Mouse (Mus musculus): ENCODE measurements around the gene Eps8. TPM values are rescaled to one million over a fixed set of nuclear protein-coding genes. Genes with fewer than 3 reads are reported as not detected.

Gene Eps8
- polyA plus RNA-seq, 1 experiment from 2014 or later, result 24.9 TPM

- no peak for ATAC-seq (ENCODE audit: low read depth)
- Histone ChIP-seq H3K9ac (replicated peaks; ENCODE audit: low read depth, low read length) (no peak overlapping the region), H3K4me2 (ENCODE audit: low read depth, low read length) (no peak overlapping the region), H3K27me3 (ENCODE audit: control insufficient read depth, insufficient read depth, low read length) (no peaks in the 10 kb centered on the region), H3K9me3 (ENCODE audit: control insufficient read depth, low read length) (no peaks in the 10 kb centered on the region), H3K4me1 (ENCODE audit: control insufficient read depth, insufficient read depth, low read length) (no peaks in the 10 kb centered on the region), H3K27ac (ENCODE audit: low read depth, low read length) (no peak overlapping the region), H3K4me3 (ENCODE audit: low read depth, low read length) (no peak overlapping the region), H3K36me3 (ENCODE audit: control insufficient read depth, insufficient read depth, low read length) (no peaks in the 10 kb centered on the region)
- 66% methylated on average over 17 of the region's 17 CpGs for WGBS
Measured at GRCm38 (mm10) chr6:137541216-137542176, 113.2 kb downstream of the Eps8 start.

GRCm38 (mm10) chr6:137540800-137541199, 113.9 kb downstream of the Eps8 start:
- Histone ChIP-seq H3K4me3 (ENCODE audit: low read depth, low read length) (no peak overlapping the region), H3K27me3 (ENCODE audit: control insufficient read depth, insufficient read depth, low read length) (no peaks in the 10 kb centered on the region), H3K36me3 (ENCODE audit: control insufficient read depth, insufficient read depth, low read length) (no peaks in the 10 kb centered on the region), H3K4me2 (ENCODE audit: low read depth, low read length) (no peak overlapping the region), H3K9me3 (ENCODE audit: control insufficient read depth, low read length) (no peaks in the 10 kb centered on the region), H3K4me1 (ENCODE audit: control insufficient read depth, insufficient read depth, low read length) (no peaks in the 10 kb centered on the region), H3K27ac (ENCODE audit: low read depth, low read length) (no peak overlapping the region), H3K9ac (replicated peaks; ENCODE audit: low read depth, low read length) (no peak overlapping the region)
- WGBS, result 86% methylated on average over 5 of the region's 5 CpGs
- no peak for ATAC-seq (ENCODE audit: low read depth)

GRCm38 (mm10) chr6:137540346-137540745, 114.3 kb downstream of the Eps8 start:
- Histone ChIP-seq H3K27me3 (ENCODE audit: control insufficient read depth, insufficient read depth, low read length) (no peaks in the 10 kb centered on the region), H3K36me3 (ENCODE audit: control insufficient read depth, insufficient read depth, low read length) (no peaks in the 10 kb centered on the region), H3K4me1 (ENCODE audit: control insufficient read depth, insufficient read depth, low read length) (no peaks in the 10 kb centered on the region), H3K27ac (ENCODE audit: low read depth, low read length) (no peak overlapping the region), H3K9ac (replicated peaks; ENCODE audit: low read depth, low read length) (no peak overlapping the region), H3K9me3 (ENCODE audit: control insufficient read depth, low read length) (no peaks in the 10 kb centered on the region), H3K4me3 (ENCODE audit: low read depth, low read length) (no peak overlapping the region), H3K4me2 (ENCODE audit: low read depth, low read length) (no peak overlapping the region)
- no peak for ATAC-seq (ENCODE audit: low read depth)
- 92% methylated on average over 6 of the region's 6 CpGs for WGBS

GRCm38 (mm10) chr6:137539219-137539618, 115.5 kb downstream of the Eps8 start:
- Histone ChIP-seq H3K9ac (replicated peaks; ENCODE audit: low read depth, low read length) (no peak overlapping the region), H3K9me3 (ENCODE audit: control insufficient read depth, low read length) (no peaks in the 10 kb centered on the region), H3K36me3 (ENCODE audit: control insufficient read depth, insufficient read depth, low read length) (no peaks in the 10 kb centered on the region), H3K27me3 (ENCODE audit: control insufficient read depth, insufficient read depth, low read length) (no peaks in the 10 kb centered on the region), H3K4me2 (ENCODE audit: low read depth, low read length) (no peak overlapping the region), H3K4me3 (ENCODE audit: low read depth, low read length) (no peak overlapping the region), H3K4me1 (ENCODE audit: control insufficient read depth, insufficient read depth, low read length) (no peaks in the 10 kb centered on the region), H3K27ac (ENCODE audit: low read depth, low read length) (no peak overlapping the region)
- ATAC-seq (ENCODE audit: low read depth), result no peak
- 68% methylated on average over 7 of the region's 7 CpGs for WGBS

- Histone ChIP-seq H3K9me3 (ENCODE audit: control insufficient read depth, low read length) (no peaks in the 10 kb centered on the region), H3K4me3 (ENCODE audit: low read depth, low read length) (no peak overlapping the region), H3K27me3 (ENCODE audit: control insufficient read depth, insufficient read depth, low read length) (no peaks in the 10 kb centered on the region), H3K9ac (replicated peaks; ENCODE audit: low read depth, low read length) (no peak overlapping the region), H3K4me1 (ENCODE audit: control insufficient read depth, insufficient read depth, low read length) (no peaks in the 10 kb centered on the region), H3K27ac (ENCODE audit: low read depth, low read length) (no peak overlapping the region), H3K36me3 (ENCODE audit: control insufficient read depth, insufficient read depth, low read length) (no peaks in the 10 kb centered on the region), H3K4me2 (ENCODE audit: low read depth, low read length) (no peak overlapping the region)
- no peak for ATAC-seq (ENCODE audit: low read depth)
- whole genome bisulfite sequencing, result 93% methylated on average over 8 of the region's 8 CpGs
Measured at GRCm38 (mm10) chr6:137532758-137533157, 121.9 kb downstream of the Eps8 start.

- H3K27me3 ChIP-seq (ENCODE audit: control insufficient read depth, insufficient read depth, low read length), result no peaks in the 10 kb centered on the region
- H3K9ac ChIP-seq (replicated peaks; ENCODE audit: low read depth, low read length), result no peak overlapping the region
- H3K4me1 ChIP-seq (ENCODE audit: control insufficient read depth, insufficient read depth, low read length), result 0 out of 2 replicates have a peak, but pooled peaks cover 3% of the 10 kb centered on the region
- no peak overlapping the region for H3K4me3 ChIP-seq (ENCODE audit: low read depth, low read length)
- H3K4me2 ChIP-seq (ENCODE audit: low read depth, low read length), result no peak overlapping the region
- no peak overlapping the region for H3K27ac ChIP-seq (ENCODE audit: low read depth, low read length)
- H3K9me3 ChIP-seq (ENCODE audit: control insufficient read depth, low read length), result no peaks in the 10 kb centered on the region
- WGBS, result 23% methylated on average over 3 of the region's 3 CpGs
- ATAC-seq (ENCODE audit: low read depth), result peak; percentile 31; the same call in 1 of the 2 replicates
- no peaks in the 10 kb centered on the region for H3K36me3 ChIP-seq (ENCODE audit: control insufficient read depth, insufficient read depth, low read length)
Measured at GRCm38 (mm10) chr6:137525769-137526168, 128.9 kb downstream of the Eps8 start.

- ATAC-seq (ENCODE audit: low read depth), result peak; percentile 35
- WGBS, result 52% methylated on average over 8 of the region's 8 CpGs
- Histone ChIP-seq H3K4me3 (ENCODE audit: low read depth, low read length) (no peak overlapping the region), H3K36me3 (ENCODE audit: control insufficient read depth, insufficient read depth, low read length) (no peaks in the 10 kb centered on the region), H3K4me1 (ENCODE audit: control insufficient read depth, insufficient read depth, low read length) (peaks cover 4% of the 10 kb centered on the region; the same call in 1 of the 2 replicates), H3K27ac (ENCODE audit: low read depth, low read length) (no peak overlapping the region), H3K27me3 (ENCODE audit: control insufficient read depth, insufficient read depth, low read length) (no peaks in the 10 kb centered on the region), H3K9ac (replicated peaks; ENCODE audit: low read depth, low read length) (no peak overlapping the region), H3K4me2 (ENCODE audit: low read depth, low read length) (no peak overlapping the region), H3K9me3 (ENCODE audit: control insufficient read depth, low read length) (no peaks in the 10 kb centered on the region)
Measured at GRCm38 (mm10) chr6:137520343-137520704, 134.4 kb downstream of the Eps8 start.

GRCm38 (mm10) chr6:137519529-137520342, 134.9 kb downstream of the Eps8 start:
- ATAC-seq (ENCODE audit: low read depth), result peak; percentile 91
- Histone ChIP-seq H3K36me3 (ENCODE audit: control insufficient read depth, insufficient read depth, low read length) (no peaks in the 10 kb centered on the region), H3K9ac (replicated peaks; ENCODE audit: low read depth, low read length) (no peak overlapping the region), H3K4me1 (ENCODE audit: control insufficient read depth, insufficient read depth, low read length) (peaks cover 4% of the 10 kb centered on the region; the same call in 1 of the 2 replicates), H3K9me3 (ENCODE audit: control insufficient read depth, low read length) (no peaks in the 10 kb centered on the region), H3K4me2 (ENCODE audit: low read depth, low read length) (no peak overlapping the region), H3K27ac (ENCODE audit: low read depth, low read length) (peak overlapping the region; percentile 41; the same call in 1 of the 2 replicates), H3K4me3 (ENCODE audit: low read depth, low read length) (no peak overlapping the region), H3K27me3 (ENCODE audit: control insufficient read depth, insufficient read depth, low read length) (no peaks in the 10 kb centered on the region)
- 27% methylated on average over 11 of the region's 11 CpGs for WGBS

GRCm38 (mm10) chr6:137514872-137515271, 139.8 kb downstream of the Eps8 start:
- no peak overlapping the region for H3K4me2 ChIP-seq (ENCODE audit: low read depth, low read length)
- H3K9ac ChIP-seq (replicated peaks; ENCODE audit: low read depth, low read length), result no peak overlapping the region
- H3K36me3 ChIP-seq (ENCODE audit: control insufficient read depth, insufficient read depth, low read length), result no peaks in the 10 kb centered on the region
- no peaks in the 10 kb centered on the region for H3K9me3 ChIP-seq (ENCODE audit: control insufficient read depth, low read length)
- no peak overlapping the region for H3K4me3 ChIP-seq (ENCODE audit: low read depth, low read length)
- WGBS, result 86% methylated on average over 4 of the region's 4 CpGs
- ATAC-seq (ENCODE audit: low read depth), result no peak
- no peaks in the 10 kb centered on the region for H3K27me3 ChIP-seq (ENCODE audit: control insufficient read depth, insufficient read depth, low read length)
- no peak overlapping the region for H3K27ac ChIP-seq (ENCODE audit: low read depth, low read length)
- peaks cover 4% of the 10 kb centered on the region; the same call in 1 of the 2 replicates for H3K4me1 ChIP-seq (ENCODE audit: control insufficient read depth, insufficient read depth, low read length)

All from neural tube, embryonic 14.5 days (tissue).